Mouse (Mus musculus) monocyte, adult 2 months (primary cell): ENCODE measurements around the gene Cps1.

ENCODE experiments used
- DNase-seq, 2 experiments: peaks; one replicate each; pipeline ENCODE4 v3.0.0; 2022; ENCODE audit warnings: low spot score in 2 of 2, low read depth in 1 of 2

Cps1 gene

GRCm38 (mm10) chr1:67122797-67123196 is at the start of gene Cps1:
Gene Cps1 (plus strand): TSS chr1:67123026.
- no peak for DNase-seq

GRCm38 (mm10) chr1:67077739-67078138 is 45.1 kb upstream of the Cps1 start:
- no peak for DNase-seq

- DNase-seq = no peak
Observed at GRCm38 (mm10) chr1:67078666-67079065, 44.2 kb upstream of the Cps1 start.

- DNase-seq = no peak
Observed at GRCm38 (mm10) chr1:67079146-67079545, 43.7 kb upstream of the Cps1 start.

- DNase-seq = no peak
Observed at GRCm38 (mm10) chr1:67092473-67092872, 30.4 kb upstream of the Cps1 start.

- DNase-seq = no peak
Observed at GRCm38 (mm10) chr1:67099215-67099614, 23.6 kb upstream of the Cps1 start.

GRCm38 (mm10) chr1:67103476-67104248 is 19.2 kb upstream of the Cps1 start:
- no peak for DNase-seq

GRCm38 (mm10) chr1:67111621-67112298 is 11.1 kb upstream of the Cps1 start:
- DNase-seq = no peak

GRCm38 (mm10) chr1:67113343-67114030 is 9.3 kb upstream of the Cps1 start:
- DNase-seq = no peak

- no peak for DNase-seq
Observed at GRCm38 (mm10) chr1:67116571-67116970, 6.3 kb upstream of the Cps1 start.

- no peak for DNase-seq
Observed at GRCm38 (mm10) chr1:67117778-67118177, 5.0 kb upstream of the Cps1 start.

GRCm38 (mm10) chr1:67125433-67125832 is 2.6 kb downstream of the Cps1 start:
- DNase-seq = no peak

GRCm38 (mm10) chr1:67143939-67144338 is 21.1 kb downstream of the Cps1 start:
- no peak for DNase-seq

GRCm38 (mm10) chr1:67151246-67151645 is 28.4 kb downstream of the Cps1 start:
- no peak for DNase-seq

- no peak for DNase-seq
Observed at GRCm38 (mm10) chr1:67167283-67167682, 44.5 kb downstream of the Cps1 start.

GRCm38 (mm10) chr1:67181165-67181564 is 58.3 kb downstream of the Cps1 start:
- no peak for DNase-seq

- no peak for DNase-seq
Observed at GRCm38 (mm10) chr1:67182201-67182600, 59.4 kb downstream of the Cps1 start.

GRCm38 (mm10) chr1:67183532-67183931 is 60.7 kb downstream of the Cps1 start:
- no peak for DNase-seq

GRCm38 (mm10) chr1:67184134-67184533 is 61.3 kb downstream of the Cps1 start:
- no peak for DNase-seq

GRCm38 (mm10) chr1:67197335-67197734 is 74.5 kb downstream of the Cps1 start:
- no peak for DNase-seq

- no peak for DNase-seq
Observed at GRCm38 (mm10) chr1:67218339-67218944, 95.6 kb downstream of the Cps1 start.

- DNase-seq = no peak
Observed at GRCm38 (mm10) chr1:67223666-67224065, 100.8 kb downstream of the Cps1 start.
